Mouse (Mus musculus): ENCODE results near the gene Umps.

Umps gene

GRCm38 (mm10) chr16:33930785-33931184 is 36.1 kb downstream of the Umps start:
- no peak for DNase-seq (ENCODE audit: low read depth)

GRCm38 (mm10) chr16:33928788-33929462 is 37.9 kb downstream of the Umps start:
- peak; percentile 39 for DNase-seq (ENCODE audit: low read depth)

- no peak for DNase-seq (ENCODE audit: low read depth)
Measured at GRCm38 (mm10) chr16:33927263-33927824, 39.5 kb downstream of the Umps start.

- DNase-seq (ENCODE audit: low read depth) = peak; percentile 28
Measured at GRCm38 (mm10) chr16:33923758-33924157, 43.1 kb downstream of the Umps start.

- DNase-seq (ENCODE audit: low read depth) = peak; percentile 79
Measured at GRCm38 (mm10) chr16:33923001-33923316, 43.9 kb downstream of the Umps start.

GRCm38 (mm10) chr16:33922111-33923000 is 44.5 kb downstream of the Umps start:
- DNase-seq (ENCODE audit: low read depth) = peak; percentile 95

- DNase-seq (ENCODE audit: low read depth) = peak; percentile 80
Measured at GRCm38 (mm10) chr16:33921514-33921913, 45.3 kb downstream of the Umps start.

GRCm38 (mm10) chr16:33917926-33918325 is 48.9 kb downstream of the Umps start:
- no peak for DNase-seq (ENCODE audit: low read depth)

- no peak for DNase-seq (ENCODE audit: low read depth)
Measured at GRCm38 (mm10) chr16:33917390-33917789, 49.4 kb downstream of the Umps start.

GRCm38 (mm10) chr16:33916473-33917251 is 50.2 kb downstream of the Umps start:
- DNase-seq (ENCODE audit: low read depth) = no peak

- DNase-seq (ENCODE audit: low read depth) = no peak
Measured at GRCm38 (mm10) chr16:33914997-33915396, 51.8 kb downstream of the Umps start.

GRCm38 (mm10) chr16:33908239-33908638 is 58.6 kb downstream of the Umps start:
- no peak for DNase-seq (ENCODE audit: low read depth)
